Mouse (Mus musculus) CH12.LX (cell line): Measurements from ENCODE around the gene Myog. TPM values are rescaled to one million over a fixed set of nuclear protein-coding genes. Genes with fewer than 3 reads are reported as not detected.

ENCODE experiments used
- DNase-seq: peaks from one replicate; pipeline ENCODE4 v3.0.0-alpha.2; 2013; ENCODE audit errors: extremely low read depth
- H3K27ac ChIP-seq: 2 replicates; pipeline ENCODE4 v1.5.1; 2012; ENCODE audit warnings: low read depth, mild to moderate bottlenecking, control low read depth, moderate library complexity; ENCODE audit not compliant: insufficient read depth
- H3K27me3 ChIP-seq: replicated peaks from 2 replicates; pipeline ENCODE3; 2012; ENCODE audit warnings: inconsistent platforms
- H3K36me3 ChIP-seq, 2 experiments: replicated peaks in 1 of 2; 2 replicates each; pipeline versions ENCODE3 to v1.6.1; 2012; ENCODE audit warnings: inconsistent platforms in 1 of 2, low read length in 1 of 2, mild to moderate bottlenecking in 1 of 2, mixed read lengths in 1 of 2, moderate library complexity in 1 of 2; ENCODE audit not compliant: control insufficient read depth in 1 of 2, insufficient read depth in 1 of 2
- H3K4me1 ChIP-seq, 2 experiments: 2 replicates each; pipeline ENCODE4 v1.6.1; 2012; ENCODE audit warnings: inconsistent platforms in 1 of 2, moderate library complexity in 1 of 2; ENCODE audit not compliant: insufficient read depth in 2 of 2, control insufficient read depth in 1 of 2
- H3K4me2 ChIP-seq: 2 replicates; pipeline ENCODE4 v1.6.1; 2012; ENCODE audit warnings: low read depth, mild to moderate bottlenecking, control low read depth; ENCODE audit not compliant: poor library complexity, insufficient read depth, severe bottlenecking
- H3K4me3 ChIP-seq, 3 experiments: fragments of 150-350 bp in 1 of 3; sonication (generic) in 1 of 3; replicated peaks in 1 of 3; 2 replicates each; pipeline versions ENCODE3 to v1.5.1; 2011 to 2012; ENCODE audit warnings: low read depth in 2 of 3, low read length in 2 of 3, mild to moderate bottlenecking in 2 of 3, moderate library complexity in 2 of 3, control low read depth in 1 of 3, improper control_type of control experiment in 1 of 3, inconsistent platforms in 1 of 3, mixed read lengths in 1 of 3; ENCODE audit not compliant: poor library complexity in 1 of 3
- H3K79me2 ChIP-seq: replicated peaks from 2 replicates; pipeline ENCODE4 v1.6.1; 2012; ENCODE audit warnings: mild to moderate bottlenecking, moderate library complexity; ENCODE audit not compliant: control insufficient read depth, poor library complexity, insufficient read depth, severe bottlenecking; ENCODE audit errors: extremely low read depth
- H3K9ac ChIP-seq: 2 replicates; pipeline ENCODE4 v1.6.1; 2012; ENCODE audit warnings: low read depth, mild to moderate bottlenecking, control low read depth, moderate library complexity; ENCODE audit not compliant: insufficient read depth
- H3K9me3 ChIP-seq: replicated peaks from 2 replicates; pipeline ENCODE3; 2012; ENCODE audit warnings: low read length, inconsistent platforms, mixed read lengths
- E2F4 ChIP-seq: IDR thresholded peaks from 2 replicates; pipeline ENCODE4 v1.6.1; 2011; ENCODE audit warnings: low read depth, low read length, improper control_type of control experiment; ENCODE audit not compliant: insufficient replicate concordance
- ETS1 ChIP-seq: conservative IDR thresholded peaks from 2 replicates; pipeline ENCODE4 v1.6.1; 2012; ENCODE audit warnings: low read depth, mild to moderate bottlenecking, inconsistent platforms, low read length, improper control_type of control experiment, moderate library complexity
- HCFC1 ChIP-seq: IDR thresholded peaks from 2 replicates; pipeline ENCODE4 v1.6.1; 2012; ENCODE audit warnings: low read depth, mild to moderate bottlenecking, inconsistent platforms, low read length, improper control_type of control experiment
- IRF4 ChIP-seq: IDR thresholded peaks from 2 replicates; pipeline ENCODE4 v1.6.1; 2014; ENCODE audit warnings: low read depth, mild to moderate bottlenecking, inconsistent platforms, low read length, improper control_type of control experiment
- KAT2A ChIP-seq: IDR thresholded peaks from 2 replicates; pipeline ENCODE4 v1.6.1; 2012; ENCODE audit warnings: low read length, improper control_type of control experiment, inconsistent platforms; ENCODE audit not compliant: insufficient replicate concordance
- MAFK ChIP-seq: IDR thresholded peaks from 2 replicates; pipeline ENCODE4 v1.6.1; 2011; ENCODE audit warnings: low read length, improper control_type of control experiment; ENCODE audit not compliant: insufficient replicate concordance
- MYC ChIP-seq: IDR thresholded peaks from 2 replicates; pipeline ENCODE4 v1.6.1; 2011; ENCODE audit warnings: low read depth, mild to moderate bottlenecking, improper control_type of control experiment, low read length
- NELFE ChIP-seq: IDR thresholded peaks from 2 replicates; pipeline ENCODE4 v1.6.1; 2011; ENCODE audit warnings: low read depth, low read length, improper control_type of control experiment
- NRF1 ChIP-seq: IDR thresholded peaks from 2 replicates; pipeline ENCODE4 v1.6.1; 2014; ENCODE audit warnings: low read depth, mild to moderate bottlenecking, inconsistent platforms, low read length, improper control_type of control experiment, moderate library complexity
- PAX5 ChIP-seq: IDR thresholded peaks from 2 replicates; pipeline ENCODE4 v1.6.1; 2012; ENCODE audit warnings: low read length, inconsistent platforms, mixed read lengths
- POLR2A ChIP-seq: IDR thresholded peaks from 2 replicates; pipeline ENCODE4 v1.6.1; 2011; ENCODE audit warnings: low read depth, mild to moderate bottlenecking, improper control_type of control experiment, low read length
- POLR2AphosphoS2 ChIP-seq: IDR thresholded peaks from 2 replicates; pipeline ENCODE4 v1.6.1; 2011; ENCODE audit warnings: low read depth, low read length, improper control_type of control experiment
- RAD21 ChIP-seq: IDR thresholded peaks from 2 replicates; pipeline ENCODE4 v1.6.1; 2011; ENCODE audit warnings: low read depth, mild to moderate bottlenecking, low read length, improper control_type of control experiment, moderate library complexity
- RCOR1 ChIP-seq: conservative IDR thresholded peaks from 2 replicates; pipeline ENCODE4 v1.6.1; 2012; ENCODE audit warnings: low read depth, mild to moderate bottlenecking, inconsistent platforms, low read length, improper control_type of control experiment
- SIN3A ChIP-seq: IDR thresholded peaks from 2 replicates; pipeline ENCODE4 v1.6.1; 2012; ENCODE audit warnings: low read length, improper control_type of control experiment, inconsistent platforms
- SMC3 ChIP-seq: IDR thresholded peaks from 2 replicates; pipeline ENCODE4 v1.6.1; 2011; ENCODE audit warnings: low read depth, low read length, improper control_type of control experiment
- TBP ChIP-seq: conservative IDR thresholded peaks from 2 replicates; pipeline ENCODE4 v1.6.1; 2011; ENCODE audit warnings: low read depth, low read length, improper control_type of control experiment
- ZC3H11A ChIP-seq: IDR thresholded peaks from 2 replicates; pipeline ENCODE4 v1.6.1; 2012; ENCODE audit warnings: low read depth, mild to moderate bottlenecking, inconsistent platforms, low read length, improper control_type of control experiment
- ZMIZ1 ChIP-seq: IDR thresholded peaks from 2 replicates; pipeline ENCODE4 v1.6.1; 2012; ENCODE audit warnings: low read depth, mild to moderate bottlenecking, inconsistent platforms, low read length, improper control_type of control experiment
- ZNF384 ChIP-seq: IDR thresholded peaks from 2 replicates; pipeline ENCODE4 v1.6.1; 2012; ENCODE audit warnings: low read depth, low read length, improper control_type of control experiment, inconsistent platforms
- dilution Hi-C: fragments of 300-500 bp; cut with MboI; formaldehyde crosslinking; loops from 2 replicates; pipeline ENCODE4 v1.14.3; 2020; ENCODE audit warnings: low sequenced_read_pairs; ENCODE audit not compliant: extremely low pct_unique_long_range_greater_than_20kb, extremely low pct_ligation_motif_present
- in situ Hi-C: fragments of 300-500 bp; cut with MboI; formaldehyde crosslinking; loops from 3 replicates; pipeline ENCODE4 v1.14.3; 2019; ENCODE audit warnings: low sequenced_read_pairs, low pct_ligation_motif_present, low pct_unique_long_range_greater_than_20kb, mixed read lengths
- polyA plus RNA-seq: library from polyadenylated mRNA; unstranded; fragments of >175 nt; gene quantifications from 2 replicates; pipeline ENCODE4 v1.2.1, GENCODE M21; 2012; ENCODE audit warnings: low read depth; ENCODE audit not compliant: insufficient read length
- total RNA-seq, 2 experiments: library from RNA; depleted of rRNA; stranded (reverse); fragments of 300-350 nt in 1 of 2; fragments of >200 nt in 1 of 2; gene quantifications; 2 replicates each; pipeline ENCODE4 v1.2.3; 2012 to 2014

Myog gene
- total and polyA plus RNA-seq, 3 experiments, result not detected

DNA sequence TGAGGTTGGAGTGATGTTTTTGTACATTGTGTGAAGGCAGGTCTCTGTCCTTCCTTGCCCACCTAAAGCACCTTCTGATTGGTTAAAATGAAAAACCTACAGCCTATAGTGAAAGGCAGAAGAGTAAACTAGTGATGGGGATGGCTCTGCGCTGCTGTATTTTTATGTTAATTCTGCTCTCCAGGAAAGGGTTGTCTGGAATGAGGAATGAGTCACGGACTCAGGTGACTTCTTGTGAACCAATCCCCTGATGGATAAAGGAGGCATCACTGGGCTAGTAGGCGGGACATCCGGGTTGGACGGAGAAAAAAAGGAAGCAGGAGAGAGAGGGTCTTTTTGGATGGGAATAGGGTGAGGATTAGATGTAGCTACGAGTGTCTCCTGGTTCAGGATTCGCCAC lies 19.8 kb upstream of the Myog start:
- Histone ChIP-seq H3K9me3 (no peaks in the 10 kb centered on the region), H3K27ac (no peak overlapping the region), H3K4me1 (no peaks in the 10 kb centered on the region), H3K36me3 (no peaks in the 10 kb centered on the region), H3K27me3 (no peaks in the 10 kb centered on the region), H3K4me2 (no peak overlapping the region), H3K79me2 (no peaks in the 10 kb centered on the region), H3K4me3 (no peak overlapping the region), H3K9ac (no peak overlapping the region)
- no peak for TF ChIP-seq SIN3A
- TF ChIP-seq TBP, result no peak
- TF ChIP-seq RAD21, result no peak
- no peak for TF ChIP-seq POLR2AphosphoS2
- no peak for TF ChIP-seq MAFK
- TF ChIP-seq E2F4, result no peak
- no peak for TF ChIP-seq NELFE
- TF ChIP-seq ZC3H11A, result no peak
- no peak for TF ChIP-seq ZMIZ1
- no peak for TF ChIP-seq PAX5
- TF ChIP-seq KAT2A, result no peak
- no peak for TF ChIP-seq POLR2A
- TF ChIP-seq RCOR1, result no peak
- no peak for TF ChIP-seq IRF4
- dilution Hi-C loops, result no loop called here
- no peak for DNase-seq
- in situ Hi-C loops, result no loop called here

DNA sequence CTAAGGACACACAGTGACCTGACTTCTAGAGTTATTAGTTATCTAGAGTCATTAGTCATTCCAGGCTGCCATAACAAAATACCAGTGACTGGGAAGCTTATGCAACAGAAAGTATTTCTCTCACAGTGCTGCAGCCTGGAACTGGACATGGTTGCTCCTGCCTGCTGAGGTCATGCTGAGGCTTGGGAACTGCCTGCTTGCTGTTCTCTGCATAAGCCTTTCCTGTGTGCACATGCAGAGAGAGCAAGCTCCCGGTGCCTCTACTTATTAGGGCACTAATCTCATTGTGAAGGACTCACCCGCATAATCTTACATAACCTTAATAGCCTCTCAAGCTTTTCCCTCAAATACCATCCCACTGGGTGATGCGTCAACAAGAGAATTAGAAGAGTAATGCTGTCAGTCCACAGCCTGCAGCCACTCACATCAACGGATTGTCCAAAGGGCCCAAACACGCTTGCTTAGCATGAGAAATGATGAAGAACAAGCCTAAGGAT lies 17.0 kb upstream of the Myog start:
- Histone ChIP-seq H3K79me2 (no peaks in the 10 kb centered on the region), H3K4me2 (no peak overlapping the region), H3K27ac (no peak overlapping the region), H3K4me1 (no peaks in the 10 kb centered on the region), H3K4me3 (no peak overlapping the region), H3K27me3 (no peaks in the 10 kb centered on the region), H3K36me3 (no peaks in the 10 kb centered on the region), H3K9ac (no peak overlapping the region), H3K9me3 (no peaks in the 10 kb centered on the region)
- dilution Hi-C loops (no loop called here), in situ Hi-C loops (no loop called here)
- no peak for DNase-seq
- TF ChIP-seq RCOR1 (no peak), NRF1 (no peak), SIN3A (no peak), MYC (no peak), HCFC1 (no peak), ZNF384 (no peak), E2F4 (no peak), ETS1 (no peak), SMC3 (no peak)
